Mouse (Mus musculus): Measurements from ENCODE around the gene Tbx10.
A peak's percentile ranks its signal among the peaks of the same experiment; 100 is the strongest.
"Not testable (repeated sequence)": the region's sequence is repeated elsewhere in the genome, so short reads cannot be mapped to it uniquely, and the experiment has no call there.

The Tbx10 gene

DNA sequence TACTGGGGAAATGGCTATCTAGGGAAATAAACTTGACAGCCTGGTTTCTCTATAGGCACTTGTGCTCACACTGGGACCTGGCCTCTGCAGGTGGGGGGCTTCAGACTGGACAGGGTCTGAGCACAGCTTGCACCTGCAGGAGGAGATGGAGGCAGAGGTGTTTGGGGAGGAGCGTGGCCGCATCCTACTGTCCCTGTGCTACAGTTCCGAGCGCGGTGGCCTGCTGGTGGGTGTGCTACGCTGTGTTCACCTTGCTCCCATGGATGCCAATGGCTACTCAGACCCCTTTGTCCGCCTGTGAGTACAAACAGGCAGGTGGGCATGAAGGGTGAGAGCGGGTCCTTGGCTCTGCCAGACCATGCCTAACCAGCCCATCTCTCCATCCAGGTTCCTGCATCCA, 13.4 kb downstream of the Tbx10 start:
- no peak for DNase-seq

DNA sequence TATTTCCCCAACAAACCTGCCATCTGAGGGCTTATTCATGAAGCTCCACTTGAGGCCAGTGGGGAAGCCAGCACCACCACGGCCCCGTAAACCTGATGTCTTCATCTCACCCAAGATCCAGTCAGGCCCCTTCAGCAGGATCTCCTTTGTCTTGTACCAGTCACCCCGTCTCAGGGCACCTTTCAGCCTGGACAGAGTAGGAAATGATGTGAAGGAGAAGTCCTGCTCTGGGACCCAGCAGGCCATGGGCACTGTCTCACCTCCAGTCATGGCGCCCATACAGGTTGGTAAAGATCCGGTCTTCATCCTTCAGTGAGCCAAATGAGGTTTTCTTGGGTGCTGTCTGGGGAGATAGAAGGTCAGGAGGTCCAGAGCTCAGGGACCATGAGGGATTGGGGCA, 18.5 kb downstream of the Tbx10 start:
- no peak for DNase-seq

DNA sequence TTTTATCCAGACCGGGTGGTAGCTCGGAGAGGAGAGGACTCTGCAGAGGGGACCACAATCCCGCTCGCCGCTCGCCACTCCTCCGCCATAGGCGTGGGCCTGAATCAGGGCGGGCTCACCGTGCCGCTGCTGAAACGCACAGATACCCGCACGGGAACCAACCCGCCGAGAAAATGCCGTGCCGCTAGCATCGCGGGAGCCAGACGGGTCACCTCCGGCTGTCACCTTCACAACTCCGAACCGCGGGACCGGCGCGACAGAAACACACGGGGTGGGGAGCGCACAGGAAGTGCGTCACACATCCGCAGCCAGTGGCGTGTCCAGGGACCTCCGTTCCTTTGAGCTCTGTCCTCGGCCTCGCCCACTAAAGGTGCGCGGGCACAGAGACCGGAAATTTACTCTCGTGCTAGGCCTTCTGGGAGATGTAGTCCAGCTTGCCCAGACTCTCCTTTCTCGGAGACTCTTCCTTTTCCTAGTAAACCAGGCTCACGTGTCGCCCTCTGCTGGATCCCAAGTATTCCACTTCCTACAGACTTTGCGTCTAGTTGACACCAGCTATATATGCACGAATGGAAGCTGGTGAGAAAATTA, 20.0 kb downstream of the Tbx10 start, which contains the start of gene Ndufv1:
Ndufv1 (minus strand) TSS at position 375 of the 591 bp plus-strand sequence.
- DNase-seq: peak; percentile 97 to 99

DNA sequence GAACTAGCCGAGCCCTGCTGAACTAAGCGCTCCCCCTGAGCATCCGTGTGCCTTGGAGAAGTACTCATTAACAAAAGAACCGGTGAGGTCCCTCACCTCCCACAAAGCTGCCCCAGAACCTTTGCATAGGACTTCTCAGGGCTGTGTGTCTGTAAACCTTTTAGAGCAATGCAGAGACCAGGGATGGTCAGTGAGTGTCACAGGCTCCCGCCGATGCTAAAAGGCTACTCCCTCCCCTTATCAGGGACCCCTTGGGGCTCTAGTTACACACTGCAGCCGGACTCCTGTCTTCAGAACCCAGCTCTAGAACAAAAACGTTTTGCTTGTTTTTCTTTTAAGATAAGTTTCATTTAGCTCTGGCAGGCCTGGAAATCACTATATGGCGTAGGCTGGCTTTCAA, 20.5 kb downstream of the Tbx10 start:
- DNase-seq: no peak

DNA sequence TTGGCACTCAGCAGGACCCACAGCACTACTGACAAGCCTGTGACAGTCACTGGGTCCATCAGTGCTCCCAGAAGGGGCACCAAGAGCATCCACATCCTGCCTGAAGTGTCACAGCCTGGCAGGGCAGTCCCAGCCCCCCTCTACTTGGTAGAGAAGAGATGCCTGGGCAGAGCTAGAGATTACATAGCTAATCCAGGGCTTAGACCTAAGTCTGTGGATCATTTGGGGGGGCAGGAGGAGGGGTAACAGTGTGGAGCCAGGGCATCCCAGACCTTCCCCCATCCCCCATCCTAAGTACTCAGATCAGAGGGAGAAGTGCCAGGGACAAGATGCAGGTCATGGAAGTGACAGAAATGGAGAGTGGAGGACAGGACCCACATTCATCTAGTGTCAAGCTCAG, 22.2 kb downstream of the Tbx10 start:
- no peak for DNase-seq

DNA sequence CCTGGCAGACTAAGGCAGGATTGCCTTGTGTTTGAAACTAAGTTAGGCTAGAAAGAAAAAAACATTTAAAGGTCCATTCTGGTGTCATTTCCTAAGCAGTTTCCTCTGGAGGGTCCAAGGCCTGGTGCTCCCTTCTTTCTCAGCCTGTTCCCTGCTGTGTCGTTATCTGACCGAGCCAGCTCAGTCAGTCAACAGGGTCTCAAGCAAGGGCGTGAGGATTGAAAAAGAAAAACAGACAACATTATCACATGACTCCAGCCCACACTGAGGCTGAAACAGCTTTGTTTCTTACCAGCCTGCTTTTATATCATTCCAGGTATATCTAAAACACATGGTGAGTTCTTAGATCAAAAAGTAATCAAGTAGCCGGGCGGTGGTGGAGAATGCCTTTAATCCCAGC, 23.1 kb downstream of the Tbx10 start:
- no peak for DNase-seq

DNA sequence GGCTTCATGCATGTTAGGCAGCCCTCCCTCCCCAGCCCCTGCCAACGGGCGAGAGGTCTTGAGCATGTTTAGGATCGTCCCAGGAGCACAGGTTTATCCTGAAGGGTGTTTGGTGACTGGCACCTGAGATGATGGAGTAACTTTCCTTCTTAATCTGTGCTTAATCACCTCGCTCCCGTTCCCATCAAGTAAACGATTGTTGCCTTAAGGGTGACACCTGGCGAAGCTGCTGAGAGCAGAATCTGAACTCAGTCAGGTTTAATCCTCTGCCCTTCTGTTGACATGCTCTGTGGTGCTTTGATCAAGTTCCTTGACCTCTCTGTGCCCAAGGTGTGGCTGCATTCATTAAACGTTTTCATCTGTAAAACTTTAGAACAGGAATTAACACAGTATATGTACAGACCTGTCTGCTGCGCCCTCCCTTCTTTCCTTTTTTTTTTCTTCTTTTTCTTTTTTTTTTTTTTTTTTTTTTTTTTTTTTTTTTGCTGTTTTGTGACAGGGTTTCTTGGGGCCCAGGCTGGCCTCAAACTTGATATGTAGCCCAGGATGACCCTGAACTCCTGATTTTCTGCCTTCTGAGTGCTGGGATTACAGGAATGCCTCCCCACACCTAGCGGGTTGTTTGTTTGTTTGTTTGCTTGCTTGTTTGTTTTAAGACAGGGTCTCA, 25.5 kb downstream of the Tbx10 start:
- no peak for DNase-seq

DNA sequence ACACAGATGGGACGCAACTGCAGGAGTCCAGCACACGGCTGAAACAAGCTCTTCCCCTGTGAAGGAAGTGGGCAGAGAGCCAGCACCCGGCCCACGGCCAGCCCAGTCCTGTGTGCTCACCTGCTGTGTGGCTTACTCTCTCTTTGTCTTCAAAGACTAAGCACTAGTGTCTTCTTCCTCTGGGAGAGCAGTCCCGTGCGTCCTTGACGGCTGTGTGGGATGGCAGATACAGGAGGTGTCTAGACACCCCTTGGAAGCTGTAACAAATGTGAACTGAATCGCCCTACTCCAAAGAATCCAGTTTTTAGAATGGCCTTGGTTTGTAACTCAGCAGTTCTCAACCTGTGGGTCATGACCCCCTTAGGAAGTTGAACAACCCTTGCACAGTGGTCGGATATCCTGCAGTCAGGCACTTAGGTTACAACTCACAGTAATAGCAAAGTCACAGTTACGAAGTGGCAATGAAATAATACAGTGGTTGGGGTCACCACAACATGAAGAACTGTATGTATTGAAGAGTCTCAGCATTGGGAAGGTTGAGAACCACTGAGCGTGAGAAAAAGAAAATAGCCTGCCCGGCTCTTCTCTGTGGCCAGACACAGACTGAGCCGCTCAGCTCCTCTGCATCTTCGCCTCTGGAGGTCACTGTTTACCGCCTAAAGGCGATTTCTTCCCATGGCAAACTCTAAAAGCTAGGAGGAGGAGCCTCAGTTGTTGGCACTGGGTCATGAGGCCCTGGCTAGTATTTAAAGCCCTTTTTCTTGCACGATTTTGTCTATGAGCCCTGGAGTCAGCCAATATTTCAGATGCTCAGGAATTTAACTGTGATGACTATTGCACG, 26.4 kb downstream of the Tbx10 start:
- peak; percentile 81 to 89 for DNase-seq

DNA sequence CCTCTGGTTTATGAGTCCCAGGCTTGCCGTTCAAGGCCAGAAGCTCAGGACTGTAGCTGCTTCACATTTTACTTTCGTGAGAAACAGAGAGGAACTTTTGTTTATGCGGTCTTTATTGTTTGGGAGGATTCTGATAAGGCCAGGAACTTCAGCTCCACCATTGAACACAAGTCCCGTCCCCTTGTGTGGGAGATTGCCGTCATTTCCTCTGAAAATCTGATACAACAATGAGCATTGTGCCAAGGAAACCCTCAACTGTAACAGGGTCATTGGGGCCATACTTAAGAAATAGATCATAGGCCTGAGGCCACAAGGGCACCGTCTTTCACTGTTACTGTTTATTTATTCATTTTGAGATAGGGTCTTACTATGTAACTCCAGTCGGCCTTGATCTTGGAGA, 30.6 kb downstream of the Tbx10 start:
- no peak for DNase-seq

DNA sequence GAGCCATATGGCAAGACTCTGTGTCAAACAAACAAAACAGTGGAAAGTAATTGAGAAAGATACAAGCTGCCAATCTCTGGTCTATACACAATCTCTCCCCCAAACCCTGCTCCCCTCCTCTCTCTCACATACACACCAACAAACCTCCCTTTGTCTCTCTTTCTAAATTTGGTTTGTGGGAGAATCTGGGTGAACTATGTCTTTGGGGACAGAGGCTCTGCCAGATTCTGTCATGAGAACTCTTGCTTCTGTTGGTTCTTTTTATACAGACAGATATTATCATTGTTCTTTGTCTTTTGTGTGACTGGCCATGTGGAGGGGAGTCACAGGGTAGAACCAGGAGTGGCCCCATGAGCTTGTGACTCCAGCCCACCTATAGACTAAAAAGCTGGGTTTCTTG, 35.0 kb downstream of the Tbx10 start:
- no peak for DNase-seq

DNA sequence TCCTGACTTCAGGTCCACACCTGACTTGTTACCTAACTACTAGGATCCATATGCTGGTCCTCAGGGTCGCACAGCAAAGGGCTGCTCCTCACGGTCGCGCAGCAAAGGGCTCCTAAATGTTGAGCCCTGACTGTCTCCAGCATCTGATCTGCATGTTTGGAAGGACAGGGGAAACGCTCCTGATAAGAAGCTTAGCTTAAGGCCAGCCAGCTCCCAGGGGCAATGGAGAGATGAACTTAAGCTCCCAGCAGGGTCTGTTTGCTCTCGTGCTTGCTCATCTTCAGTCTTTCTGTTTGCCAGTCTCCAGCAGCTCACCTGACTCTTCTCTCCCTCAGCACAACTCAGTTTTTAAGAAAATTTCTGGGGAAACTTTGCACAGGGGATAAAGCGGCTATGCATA, 40.1 kb downstream of the Tbx10 start:
- no peak for DNase-seq

DNA sequence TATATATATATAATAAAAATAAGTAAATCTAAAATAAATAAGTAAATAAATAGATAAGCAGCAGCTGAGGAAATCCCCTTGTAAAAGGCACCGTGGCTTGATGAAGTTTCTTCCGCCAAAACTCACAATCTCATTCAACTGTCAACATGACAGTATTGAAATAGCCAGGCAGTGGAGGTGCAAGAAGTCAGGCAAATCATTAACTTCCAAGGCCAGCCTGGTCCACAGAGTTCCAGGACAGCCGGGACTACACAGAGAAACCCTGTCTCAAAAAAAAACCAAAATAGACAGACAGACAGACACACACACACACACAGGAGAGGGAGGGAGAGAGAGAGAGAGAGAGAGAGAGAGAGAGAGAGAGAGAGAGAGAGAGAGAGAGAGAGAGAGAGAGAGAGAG, 40.7 kb downstream of the Tbx10 start:
- no peak for DNase-seq

DNA sequence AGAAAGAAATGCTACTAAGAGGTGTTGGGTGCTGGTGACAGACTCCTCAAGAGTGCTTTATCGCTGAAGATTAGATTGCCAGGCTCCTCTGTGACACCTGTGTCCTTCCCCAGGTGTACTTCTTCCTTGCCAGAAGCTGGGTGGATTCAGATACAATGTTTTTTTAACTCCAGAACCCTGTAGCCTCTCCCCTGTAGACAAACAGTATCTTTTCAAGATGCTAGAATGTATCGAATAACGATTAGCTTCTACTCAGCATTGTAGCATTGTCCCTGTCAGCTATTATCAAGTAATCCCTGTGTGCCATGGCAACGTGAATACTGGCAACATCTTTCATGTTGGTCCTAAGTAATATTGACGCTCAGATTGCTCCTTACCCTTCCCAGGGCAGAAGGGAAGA, 41.2 kb downstream of the Tbx10 start:
- DNase-seq: no peak

DNA sequence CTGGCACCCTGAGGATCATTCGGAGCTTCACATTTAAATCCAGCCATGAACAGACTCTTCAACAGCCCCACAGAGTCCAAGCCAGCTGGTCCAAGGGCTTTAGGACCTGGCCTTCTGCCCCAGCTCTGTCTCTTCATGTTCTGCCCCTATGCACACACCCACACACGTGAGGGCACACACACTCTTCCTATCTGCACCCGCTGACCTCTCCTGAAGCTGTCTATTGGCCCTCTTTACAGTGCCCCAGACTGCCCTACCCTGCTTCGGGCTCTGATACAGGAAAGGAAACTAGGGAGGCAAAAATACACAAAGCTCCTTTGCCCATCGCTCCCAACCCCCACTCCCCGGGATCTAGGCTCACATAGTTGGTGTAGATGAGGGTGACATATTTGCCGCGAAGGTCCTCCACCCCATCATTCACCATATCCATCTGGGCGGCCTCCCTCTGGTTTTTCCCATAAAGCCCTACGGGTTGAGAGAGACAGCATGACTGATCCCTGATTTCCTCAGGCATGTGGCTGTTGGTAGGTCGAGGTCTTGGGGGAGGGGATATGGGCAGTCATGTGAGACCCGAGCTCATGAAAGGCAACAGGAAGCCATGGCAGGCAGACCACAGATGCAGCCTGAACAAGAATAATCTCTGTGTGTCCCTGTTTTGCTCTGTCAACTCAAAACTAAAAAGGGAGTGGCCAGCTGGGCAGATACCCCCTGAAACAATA, 43.9 kb downstream of the Tbx10 start:
- DNase-seq: no peak

DNA sequence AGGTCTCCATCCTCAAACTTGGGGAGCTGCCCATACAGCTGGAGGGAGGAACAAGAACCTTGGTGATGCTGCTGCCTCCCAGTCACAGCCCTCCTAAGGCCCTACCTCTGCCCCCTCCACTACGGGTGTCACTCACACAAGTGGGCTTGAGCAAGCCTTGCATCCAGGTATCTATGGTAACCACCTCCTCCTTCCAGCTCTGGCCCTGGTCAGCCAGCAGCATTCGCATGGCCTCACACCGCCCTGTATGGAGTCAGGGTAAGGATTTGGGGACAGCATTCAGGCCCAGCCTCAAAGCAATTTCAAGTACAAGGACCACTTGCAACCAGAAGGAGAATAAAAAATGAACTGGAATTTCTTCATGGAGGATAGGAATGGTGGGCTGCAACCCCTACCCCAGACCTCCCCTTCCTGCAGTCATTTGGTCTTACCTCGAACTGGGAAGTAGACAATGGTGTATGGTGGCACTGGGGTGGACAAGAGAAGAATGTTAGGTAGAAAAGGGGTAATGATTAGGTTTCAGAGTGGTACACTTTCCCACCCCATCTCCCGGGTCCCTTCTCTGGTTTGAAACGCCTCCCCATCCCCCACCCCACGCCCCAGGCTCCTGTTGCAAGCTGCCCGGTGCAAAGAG, 44.7 kb downstream of the Tbx10 start:
- DNase-seq: not testable (repeated sequence)

DNA sequence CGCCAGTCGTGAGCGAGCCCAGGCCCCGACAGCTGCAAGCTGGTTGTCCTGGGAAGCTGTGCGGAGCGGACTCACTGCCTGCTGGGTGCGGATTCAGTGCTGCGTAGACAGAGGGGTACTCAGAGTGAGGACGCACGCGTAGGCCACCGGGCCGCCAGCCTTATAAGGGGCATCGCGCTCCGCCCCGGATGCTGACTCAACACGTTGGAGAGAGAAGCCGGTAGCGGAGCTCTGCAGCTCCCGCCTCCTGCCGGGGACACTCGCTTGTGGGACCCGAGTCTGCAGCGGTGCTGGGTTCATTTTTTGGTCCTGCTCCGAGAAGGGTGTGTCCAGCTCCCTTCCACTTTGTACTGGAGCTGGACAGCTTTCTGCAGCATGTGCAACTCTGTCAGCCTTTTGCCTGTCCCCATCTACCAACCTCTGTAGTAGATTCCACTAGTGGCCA, 45.3 kb downstream of the Tbx10 start, which contains the start of gene Gstp1:
Gstp1 (minus strand) TSS at position 198 of the 445 bp plus-strand sequence.
- DNase-seq: peak; percentile 92 to 93

DNA sequence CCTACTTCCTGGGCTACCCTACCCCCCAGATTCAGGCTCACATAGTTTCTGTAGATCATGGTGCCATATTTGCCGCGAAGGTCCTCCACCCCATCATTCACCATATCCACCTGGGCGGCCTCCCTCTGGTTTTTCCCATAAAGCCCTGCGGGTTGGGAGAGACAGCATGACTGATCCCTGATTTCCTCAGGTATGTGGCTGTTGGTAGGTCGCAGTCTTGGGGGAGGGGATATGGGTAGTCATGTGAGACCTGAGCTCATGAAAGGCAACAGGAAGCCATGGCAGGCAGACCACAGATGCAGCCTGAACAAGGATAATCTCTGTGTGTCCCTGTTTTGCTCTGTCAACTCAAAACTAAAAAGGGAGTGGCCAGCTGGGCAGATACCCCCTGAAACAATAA, 48.4 kb downstream of the Tbx10 start:
- DNase-seq: not testable (repeated sequence)

DNA sequence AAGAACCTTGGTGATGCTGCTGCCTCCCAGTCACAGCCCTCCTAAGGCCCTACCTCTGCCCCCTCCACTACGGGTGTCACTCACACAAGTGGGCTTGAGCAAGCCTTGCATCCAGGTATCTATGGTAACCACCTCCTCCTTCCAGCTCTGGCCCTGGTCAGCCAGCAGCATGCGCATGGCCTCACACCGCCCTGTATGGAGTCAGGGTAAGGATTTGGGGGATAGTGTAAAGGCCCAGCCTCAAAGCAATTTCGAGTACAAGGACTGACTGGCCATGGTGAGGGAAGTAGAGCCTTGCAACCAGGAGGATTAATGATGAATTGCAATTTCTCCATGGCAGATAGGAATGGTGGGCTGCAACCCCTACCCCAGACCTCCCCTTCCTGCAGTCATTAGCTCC, 48.9 kb downstream of the Tbx10 start:
- DNase-seq: not testable (repeated sequence)

DNA sequence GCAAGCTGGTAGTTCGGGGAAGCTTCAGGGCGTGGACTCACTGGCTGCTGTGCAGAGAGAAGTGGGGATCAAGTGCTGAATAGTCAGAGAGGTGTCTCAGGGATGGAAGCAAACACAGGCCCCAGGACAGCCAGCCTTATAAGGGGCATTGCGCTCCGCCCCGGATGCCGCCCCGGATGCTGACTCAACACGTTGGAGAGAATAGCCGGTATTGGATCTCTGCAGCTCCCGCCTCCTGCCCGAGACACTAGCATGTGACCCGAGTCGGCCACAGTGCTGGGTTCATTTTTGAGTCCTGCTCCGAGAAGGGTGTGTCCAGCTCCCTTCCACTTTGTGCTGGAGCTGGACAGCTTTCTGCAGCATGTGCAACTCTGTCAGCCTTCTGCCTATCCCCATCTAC, 49.6 kb downstream of the Tbx10 start:
- DNase-seq: peak; percentile 62 to 71

DNA sequence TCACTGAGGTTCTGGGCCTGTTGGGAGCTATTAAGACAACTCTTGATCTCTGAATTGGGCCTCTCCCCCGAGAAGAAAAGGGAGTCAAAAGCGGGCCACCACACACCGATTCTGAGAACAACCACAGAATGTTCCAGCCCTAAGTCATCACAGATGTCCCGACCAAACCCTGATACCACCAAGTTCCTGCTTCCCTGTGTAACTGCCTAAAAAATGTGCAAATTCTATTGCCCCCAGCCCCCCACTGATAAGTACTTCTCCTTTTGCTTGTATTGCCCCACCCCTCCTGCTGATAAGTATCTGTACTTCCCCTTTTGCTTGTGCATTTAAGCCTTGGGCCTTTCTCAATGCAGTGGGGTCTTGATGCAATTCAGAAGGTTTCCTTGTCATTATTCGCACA, 51.6 kb downstream of the Tbx10 start:
- DNase-seq: not testable (repeated sequence)

DNA sequence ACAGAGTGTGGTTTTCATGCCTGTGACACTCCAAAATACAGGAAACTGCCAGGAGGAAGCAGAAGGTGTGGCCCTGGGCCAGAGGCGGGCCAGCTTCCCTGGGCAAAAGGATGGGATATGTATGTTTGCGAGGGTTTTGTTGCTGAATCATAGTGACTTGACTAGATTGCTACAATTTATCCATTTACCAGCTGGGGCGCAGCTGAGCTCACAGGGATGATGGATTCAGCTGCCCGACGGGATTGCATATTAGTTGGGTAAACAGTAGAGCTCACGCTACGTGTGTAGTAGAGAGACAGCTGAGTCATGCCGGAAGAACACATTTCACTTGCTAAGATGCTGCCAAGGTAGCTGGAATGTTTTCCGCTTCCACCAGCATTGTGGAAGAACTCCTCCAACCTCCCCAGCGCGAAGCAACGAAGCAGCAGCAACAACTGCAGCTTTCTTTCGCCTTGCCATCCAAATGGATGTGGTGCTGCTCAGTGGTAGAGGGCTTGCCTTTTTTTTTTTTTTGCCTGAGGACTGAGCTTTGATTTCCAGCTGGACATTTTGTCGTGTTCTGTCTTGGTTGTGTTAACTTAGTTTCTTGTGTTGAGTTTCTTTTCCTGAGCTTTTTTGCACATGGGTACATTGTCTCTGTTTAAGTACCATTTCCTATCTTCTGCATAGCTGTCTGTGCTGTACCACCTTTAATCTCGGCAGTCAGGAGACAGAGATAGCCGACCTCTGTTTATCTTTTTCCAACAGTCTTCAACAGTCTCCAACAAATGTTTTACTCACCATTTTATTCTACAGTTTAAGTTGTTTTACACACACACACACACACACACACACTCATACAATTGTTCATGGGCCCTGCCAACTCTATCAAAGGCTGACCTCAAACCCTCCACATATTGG, 53.7 kb downstream of the Tbx10 start, which contains the start of gene Gstp2:
Gstp2 (minus strand) TSS at position 58 of the 900 bp plus-strand sequence.
- DNase-seq: peak; percentile 85 to 86
